Mouse (Mus musculus): Measurements from ENCODE around the gene Aco2. TPM values are rescaled to one million over a fixed set of nuclear protein-coding genes. Genes with fewer than 3 reads are reported as not detected.
"Not testable (repeated sequence)": the region's sequence is repeated elsewhere in the genome, so short reads cannot be mapped to it uniquely, and the experiment has no call there.

Aco2 gene
- polyA plus RNA-seq, 1 experiment from 2014 or later: 126 TPM

- peak; percentile 96 for DNase-seq (ENCODE audit: low spot score)
Measured at GRCm38 (mm10) chr15:81871604-81872261, 376 bp upstream of the Aco2 start, which contains the start of gene Phf5a. Phf5a (minus strand) TSS chr15:81871911.

GRCm38 (mm10) chr15:81879531-81880401 is 7.7 kb downstream of the Aco2 start:
- DNase-seq (ENCODE audit: low spot score): no peak

GRCm38 (mm10) chr15:81882348-81882747 is 10.2 kb downstream of the Aco2 start:
- no peak for DNase-seq (ENCODE audit: low spot score)

GRCm38 (mm10) chr15:81885418-81885934 is 13.4 kb downstream of the Aco2 start:
- no peak for DNase-seq (ENCODE audit: low spot score)

- no peak for DNase-seq (ENCODE audit: low spot score)
Measured at GRCm38 (mm10) chr15:81886795-81887550, 14.9 kb downstream of the Aco2 start.

- no peak for DNase-seq (ENCODE audit: low spot score)
Measured at GRCm38 (mm10) chr15:81889175-81889574, 17.1 kb downstream of the Aco2 start.

GRCm38 (mm10) chr15:81891140-81891802 is 19.2 kb downstream of the Aco2 start:
- no peak for DNase-seq (ENCODE audit: low spot score)

GRCm38 (mm10) chr15:81891822-81892580 is 19.9 kb downstream of the Aco2 start:
- no peak for DNase-seq (ENCODE audit: low spot score)

GRCm38 (mm10) chr15:81894002-81894401 is 21.9 kb downstream of the Aco2 start:
- DNase-seq (ENCODE audit: low spot score): no peak

GRCm38 (mm10) chr15:81896407-81896806 is 24.3 kb downstream of the Aco2 start:
- no peak for DNase-seq (ENCODE audit: low spot score)

- DNase-seq (ENCODE audit: low spot score): no peak
Measured at GRCm38 (mm10) chr15:81897607-81898285, 25.6 kb downstream of the Aco2 start.

- DNase-seq (ENCODE audit: low spot score): no peak
Measured at GRCm38 (mm10) chr15:81898751-81899150, 26.6 kb downstream of the Aco2 start.

- DNase-seq (ENCODE audit: low spot score): peak; percentile 67
Measured at GRCm38 (mm10) chr15:81904939-81905338, 32.8 kb downstream of the Aco2 start.

GRCm38 (mm10) chr15:81907953-81908352 is 35.8 kb downstream of the Aco2 start:
- DNase-seq (ENCODE audit: low spot score): no peak

- DNase-seq (ENCODE audit: low spot score): not testable (repeated sequence)
Measured at GRCm38 (mm10) chr15:81908767-81909166, 36.7 kb downstream of the Aco2 start.

GRCm38 (mm10) chr15:81912498-81912897 is 40.4 kb downstream of the Aco2 start:
- no peak for DNase-seq (ENCODE audit: low spot score)

- no peak for DNase-seq (ENCODE audit: low spot score)
Measured at GRCm38 (mm10) chr15:81914668-81915067, 42.6 kb downstream of the Aco2 start.

- no peak for DNase-seq (ENCODE audit: low spot score)
Measured at GRCm38 (mm10) chr15:81915663-81916062, 43.6 kb downstream of the Aco2 start.

GRCm38 (mm10) chr15:81917201-81917600 is 45.1 kb downstream of the Aco2 start:
- no peak for DNase-seq (ENCODE audit: low spot score)

Measured in thymus, postnatal 0 days (tissue).